Mouse (Mus musculus): Measurements from ENCODE around the gene Ntn5. TPM values are rescaled to one million over a fixed set of nuclear protein-coding genes. Genes with fewer than 3 reads are reported as not detected.
A peak's percentile ranks its signal among the peaks of the same experiment; 100 is the strongest.

Gene Ntn5
- total RNA-seq, 1 experiment: 0.54 TPM

DNA sequence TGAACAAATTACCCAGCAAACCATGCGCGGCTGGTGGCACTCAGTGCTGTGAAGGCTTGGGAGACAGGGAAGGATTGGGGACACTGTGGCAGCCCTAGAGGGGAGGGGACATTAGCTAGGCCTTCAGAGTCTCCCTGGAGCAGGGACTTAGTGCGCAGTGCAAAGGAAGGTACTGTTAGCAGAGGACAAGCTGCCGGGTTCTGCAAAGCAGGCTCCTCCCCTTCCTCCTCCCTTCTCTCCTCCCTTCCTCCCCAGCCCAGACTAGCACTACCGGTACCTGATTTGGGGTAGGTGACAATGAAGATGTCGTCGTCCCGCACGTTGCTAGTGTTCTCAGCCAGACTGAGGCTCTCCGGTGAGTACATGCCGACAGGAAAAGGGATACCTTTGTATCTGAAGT lies 58.0 kb downstream of the Ntn5 start:
- Histone ChIP-seq H3K9me3 (ENCODE audit: control insufficient read depth, insufficient read depth, low read depth, low read length) (no peaks in the 10 kb centered on the region), H3K27ac (ENCODE audit: insufficient read depth, low read depth, low read length, poor library complexity, severe bottlenecking) (no peak overlapping the region), H3K4me1 (ENCODE audit: control insufficient read depth in 2 of 2, insufficient read depth in 2 of 2, low read length in 2 of 2, poor library complexity in 1 of 2) (peaks cover 0 to under 1% of the 10 kb centered on the region in 2 experiments; a peak in 2 of 4 replicates), H3K4me3 (ENCODE audit: insufficient read depth in 1 of 2, low read depth in 1 of 2, low read length in 2 of 2, poor library complexity in 1 of 2, severe bottlenecking in 1 of 2) (no peak overlapping the region), H3K36me3 (ENCODE audit: control insufficient read depth, insufficient read depth, low read length, poor library complexity, severe bottlenecking) (no peaks in the 10 kb centered on the region), H3K9ac (ENCODE audit: insufficient read depth, low read depth, low read length, poor library complexity, severe bottlenecking) (no peak overlapping the region)
- TF ChIP-seq CHD2 (IDR thresholded peaks at IDR 0.05; ENCODE audit: low read depth, low read length) (no peak), HCFC1 (IDR thresholded peaks at IDR 0.05; ENCODE audit: borderline replicate concordance, insufficient read depth, low read length) (no peak)
- in situ Hi-C loops (cut with MboI; ENCODE audit: low sequenced_read_pairs in 2 of 2, unreplicated experiment in 2 of 2): loop anchor here (10.0 to 25.0 kb wide), 2 partner anchors 183 to 196 kb away; partner anchors contain the start of genes Ccdc114 (in 1 of the 2) and Emp3 (in 1 of the 2)
- no peak for DNase-seq (ENCODE audit: low read depth, low spot score)

- Histone ChIP-seq H3K4me3 (ENCODE audit: insufficient read depth in 1 of 2, low read depth in 1 of 2, low read length in 2 of 2, poor library complexity in 1 of 2, severe bottlenecking in 1 of 2) (peak overlapping the region; percentile 15 to 60; a peak in 2 of 4 replicates), H3K36me3 (ENCODE audit: control insufficient read depth, insufficient read depth, low read length, poor library complexity, severe bottlenecking) (no peaks in the 10 kb centered on the region), H3K4me1 (ENCODE audit: control insufficient read depth in 2 of 2, insufficient read depth in 2 of 2, low read length in 2 of 2, poor library complexity in 1 of 2) (peaks cover 0 to 4% of the 10 kb centered on the region in 2 experiments; a peak in 2 of 4 replicates), H3K9ac (ENCODE audit: insufficient read depth, low read depth, low read length, poor library complexity, severe bottlenecking) (no peak overlapping the region), H3K9me3 (ENCODE audit: control insufficient read depth, insufficient read depth, low read depth, low read length) (no peaks in the 10 kb centered on the region), H3K27ac (ENCODE audit: insufficient read depth, low read depth, low read length, poor library complexity, severe bottlenecking) (no peak overlapping the region)
- no peak for DNase-seq (ENCODE audit: low read depth, low spot score)
- TF ChIP-seq HCFC1 (IDR thresholded peaks at IDR 0.05; ENCODE audit: borderline replicate concordance, insufficient read depth, low read length): no peak
- in situ Hi-C loops (cut with MboI; ENCODE audit: low sequenced_read_pairs in 2 of 2, unreplicated experiment in 2 of 2): loop anchor here (10.0 to 25.0 kb wide), 2 partner anchors 182 to 195 kb away; partner anchors contain the start of genes Ccdc114 (in 1 of the 2) and Emp3 (in 1 of the 2)
These were observed 58.5 kb downstream of the Ntn5 start for GRCm38 (mm10) chr7:45742338-45742737.

Other genes starting within 250 kb of the Ntn5 start
- gene Gys1, start 249.2 kb upstream of the Ntn5 start, total RNA-seq (2012; rRNA removed): 26.1 and 26.8 TPM in 2 replicates
- 228 and 281 TPM in 2 replicates for gene Ruvbl2, start 245.9 kb upstream of the Ntn5 start, total RNA-seq (2012; rRNA removed)
- gene Ftl1, start 224.1 kb upstream of the Ntn5 start, total RNA-seq (2012; rRNA removed): 398 and 408 TPM in 2 replicates
- 388 and 591 TPM in 2 replicates for gene Bax, start 217.1 kb upstream of the Ntn5 start, total RNA-seq (2012; rRNA removed)
- gene Tulp2, start 202.1 kb upstream of the Ntn5 start, total RNA-seq (2012; rRNA removed): 2.6 TPM in 2 replicates
- 0.71 TPM in 1 of 2 replicates, not detected in the other for gene Gm45808, start 197.2 kb upstream of the Ntn5 start, total RNA-seq (2012; rRNA removed)
- 3.6 and 5.3 TPM in 2 replicates for gene Dhdh, start 195.2 kb upstream of the Ntn5 start, total RNA-seq (2012; rRNA removed)
- gene Nucb1, start 173.6 kb upstream of the Ntn5 start, total RNA-seq (2012; rRNA removed): 131 and 178 TPM in 2 replicates
- 31.4 and 37.9 TPM in 2 replicates for gene Ppp1r15a, start 157.8 kb upstream of the Ntn5 start, total RNA-seq (2012; rRNA removed)
- 17.8 and 20.2 TPM in 2 replicates for gene Plekha4, start 157.7 kb upstream of the Ntn5 start, total RNA-seq (2012; rRNA removed)
- gene Hsd17b14, start 129.1 kb upstream of the Ntn5 start, total RNA-seq (2012; rRNA removed): 32.5 and 33.0 TPM in 2 replicates
- 60.3 and 87.7 TPM in 2 replicates for gene Bcat2, start 113.9 kb upstream of the Ntn5 start, total RNA-seq (2012; rRNA removed)
- gene Fgf21, start 68.5 kb upstream of the Ntn5 start, total RNA-seq (2012; rRNA removed): 0.67 and 1.1 TPM in 2 replicates
- gene Fut1, start 66.7 kb upstream of the Ntn5 start, total RNA-seq (2012; rRNA removed): 0.49 and 2.5 TPM in 2 replicates
- gene Izumo1, start 62.2 kb upstream of the Ntn5 start, total RNA-seq (2012; rRNA removed): 0.31 and 0.63 TPM in 2 replicates
- gene Rasip1, start 56.5 kb upstream of the Ntn5 start, total RNA-seq (2012; rRNA removed): 5.3 and 8.6 TPM in 2 replicates
- 0.71 and 0.74 TPM in 2 replicates for gene Mamstr, start 44.0 kb upstream of the Ntn5 start, total RNA-seq (2012; rRNA removed)
- 0.27 and 0.37 TPM in 2 replicates for gene Fut2, start 17.6 kb upstream of the Ntn5 start, total RNA-seq (2012; rRNA removed)
- 4.5 and 7.6 TPM in 2 replicates for gene Sec1, start 10.4 kb downstream of the Ntn5 start, total RNA-seq (2012; rRNA removed)
- 4.4 and 7.9 TPM in 2 replicates for gene Car11, start 15.8 kb downstream of the Ntn5 start, total RNA-seq (2012; rRNA removed)
- 10.0 and 10.6 TPM in 2 replicates for gene Dbp, start 21.1 kb downstream of the Ntn5 start, total RNA-seq (2012; rRNA removed)
- gene Rpl18, start 31.4 kb downstream of the Ntn5 start, total RNA-seq (2012; rRNA removed): 3,487 and 5,312 TPM in 2 replicates
- gene Sphk2, start 34.0 kb downstream of the Ntn5 start, total RNA-seq (2012; rRNA removed): 18.7 and 21.5 TPM in 2 replicates
- gene Fam83e, start 37.2 kb downstream of the Ntn5 start, total RNA-seq (2012; rRNA removed): 6.1 and 6.6 TPM in 2 replicates
- gene Spaca4, start 41.8 kb downstream of the Ntn5 start, total RNA-seq (2012; rRNA removed): 0.76 and 1.7 TPM in 2 replicates
- gene Lmtk3, start 99.7 kb downstream of the Ntn5 start, total RNA-seq (2012; rRNA removed): 7.2 and 9.5 TPM in 2 replicates
- 1.6 and 2.1 TPM in 2 replicates for gene Sult2b1, start 100.6 kb downstream of the Ntn5 start, total RNA-seq (2012; rRNA removed)
- 96.2 and 113 TPM in 2 replicates for gene Cyth2, start 130.6 kb downstream of the Ntn5 start, total RNA-seq (2012; rRNA removed)
- gene Kcnj14, start 140.8 kb downstream of the Ntn5 start, total RNA-seq (2012; rRNA removed): 1.6 and 2.6 TPM in 2 replicates
- 93.4 and 107 TPM in 2 replicates for gene Grwd1, start 146.9 kb downstream of the Ntn5 start, total RNA-seq (2012; rRNA removed)
- gene Kdelr1, start 188.8 kb downstream of the Ntn5 start, total RNA-seq (2012; rRNA removed): 73.2 and 87.2 TPM in 2 replicates
- 0.67 and 0.90 TPM in 2 replicates for gene Grin2d, start 194.4 kb downstream of the Ntn5 start, total RNA-seq (2012; rRNA removed)
- 0.74 TPM in 1 of 2 replicates, not detected in the other for gene Syngr4, start 212.7 kb downstream of the Ntn5 start, total RNA-seq (2012; rRNA removed)
- gene Tmem143, start 212.9 kb downstream of the Ntn5 start, total RNA-seq (2012; rRNA removed): 26.0 and 34.8 TPM in 2 replicates
- gene Emp3, start 237.4 kb downstream of the Ntn5 start, total RNA-seq (2012; rRNA removed): 43.8 and 56.5 TPM in 2 replicates
- 7.7 and 12.5 TPM in 2 replicates for gene Ccdc114, start 240.1 kb downstream of the Ntn5 start, total RNA-seq (2012; rRNA removed)